Mouse (Mus musculus): ENCODE data around the gene Cuedc1.

GRCm38 (mm10) chr11:88161651-88162362 is 63.9 kb downstream of the Cuedc1 start:
- TF ChIP-seq POLR2A (IDR thresholded peaks at IDR 0.05; ENCODE audit: low read depth, low read length), result no peak
- TF ChIP-seq CTCF (conservative IDR thresholded peaks at IDR 0.05; ENCODE audit: insufficient read depth, insufficient read length, low read depth, low read length), result peak; percentile 94

All from kidney, adult 2 months (tissue).